8 mouse cellular contexts compared by ENCODE assay signal in the genomic region with DNA sequence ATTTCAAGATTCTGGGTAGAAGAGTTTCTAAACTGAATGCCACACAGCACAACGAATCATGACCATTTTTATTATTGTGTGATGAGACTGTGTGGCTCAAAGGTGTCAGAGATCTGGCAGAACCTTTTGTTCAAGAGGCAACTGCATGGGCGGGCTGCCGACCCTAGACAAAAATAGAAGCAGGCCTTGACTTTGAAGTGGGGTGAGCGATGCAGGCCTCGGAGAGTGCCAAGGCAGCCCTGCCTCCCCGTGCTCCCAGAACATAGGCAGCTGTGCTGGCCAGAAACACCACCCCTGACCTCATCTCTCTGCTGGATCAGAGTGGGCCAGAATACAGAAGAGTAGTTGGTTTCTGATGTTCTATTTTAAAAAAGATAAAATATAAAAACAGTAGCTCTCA. TPM values are rescaled to one million over a fixed set of nuclear protein-coding genes. Genes with fewer than 3 reads are reported as not detected.
DNase-seq lines count a peak whose midpoint lies in the region; ATAC-seq lines count a peak whose summit lies in the region.

No protein-coding gene starts in this region.

- no peak overlapping the region for H3K9ac ChIP-seq in forebrain, embryonic 13.5 days
- no peak overlapping the region for H3K9ac ChIP-seq in forebrain, embryonic 12.5 days

- H3K4me2 ChIP-seq in forebrain, embryonic 13.5 days, result no peak overlapping the region
- H3K4me2 ChIP-seq in forebrain, embryonic 12.5 days, result no peak overlapping the region

- WGBS in forebrain, embryonic 13.5 days, result 49% methylated on average over 6 of the region's 6 CpGs
- WGBS in forebrain, embryonic 12.5 days, result 57% methylated on average over 6 of the region's 6 CpGs

- peaks cover 6% of the 10 kb centered on the region; the same call in 1 of the 2 replicates for H3K4me1 ChIP-seq in forebrain, embryonic 13.5 days
- peaks cover 3% of the 10 kb centered on the region; the same call in 1 of the 2 replicates for H3K4me1 ChIP-seq in forebrain, embryonic 12.5 days

- ATAC-seq in forebrain, embryonic 13.5 days, result peak; percentile 60
- no peak for ATAC-seq in forebrain, embryonic 12.5 days (ENCODE audit: low FRiP score)

- H3K36me3 ChIP-seq in forebrain, embryonic 13.5 days (ENCODE audit: poor library complexity, severe bottlenecking), result no peaks in the 10 kb centered on the region
- H3K36me3 ChIP-seq in forebrain, embryonic 12.5 days (replicated peaks), result no peaks in the 10 kb centered on the region

- H3K27me3 ChIP-seq in forebrain, embryonic 13.5 days, result no peaks in the 10 kb centered on the region
- H3K27me3 ChIP-seq in forebrain, embryonic 12.5 days, result no peaks in the 10 kb centered on the region

- no peak overlapping the region for H3K27ac ChIP-seq in forebrain, embryonic 13.5 days
- H3K27ac ChIP-seq in forebrain, embryonic 12.5 days, result no peak overlapping the region

- no peak overlapping the region for H3K4me3 ChIP-seq in forebrain, embryonic 13.5 days
- H3K4me3 ChIP-seq in forebrain, embryonic 12.5 days (replicated peaks), result no peak overlapping the region

- DNase-seq in thymus, postnatal 14 days, result peak; percentile 19
- no peak for DNase-seq in thymus, postnatal 0 days (ENCODE audit: low spot score)
- DNase-seq in kidney, postnatal 14 days, result peak; percentile 33
- DNase-seq in testis, postnatal 14 days (ENCODE audit: low spot score), result peak; percentile 85
- DNase-seq in embryo, embryonic 10.5 days (ENCODE audit: low spot score), result no peak
- no peak for DNase-seq in cerebellum, adult 8-10 months

- H3K9me3 ChIP-seq in forebrain, embryonic 13.5 days (replicated peaks), result no peaks in the 10 kb centered on the region
- no peaks in the 10 kb centered on the region for H3K9me3 ChIP-seq in forebrain, embryonic 12.5 days

RNA-seq across cellular contexts. Expression of gene Myoz2, which starts 57.6 kb away (rescaled TPM):
- not detected in 2 replicates for polyA plus RNA-seq in forebrain, embryonic 13.5 days (2015; fragmentation: Nextera tagmentation; extraction: Ambion mirVana)
- polyA plus RNA-seq in forebrain, embryonic 12.5 days (2016; fragmentation: Nextera tagmentation; extraction: Ambion mirVana), result not detected in 2 replicates
- 0.28 TPM in 1 of 2 replicates, not detected in the other for polyA plus RNA-seq in thymus, postnatal 0 days (2015; fragmentation: Nextera tagmentation; extraction: Ambion mirVana)

Comparison
In these comparisons a context has a peak if more than half of its experiments do, and no peak if none do; other contexts are left out.
1. DNase-seq: peak in thymus, postnatal 14 days (single experiment), kidney, postnatal 14 days (single experiment) and testis, postnatal 14 days (single experiment); none in thymus, postnatal 0 days (single experiment), embryo, embryonic 10.5 days (single experiment) and cerebellum, adult 8-10 months (single experiment).